Mouse (Mus musculus): ENCODE measurements at regions not wholly inside any gene's neighbourhood (a gene's known extent, or its start where the extent isn't known, plus 50 kb on each side); places are given as distances from the start of the nearest gene placed in this dataset.
"Not testable (repeated sequence)": the region's sequence is repeated elsewhere in the genome, so short reads cannot be mapped to it uniquely, and the experiment has no call there.

GRCm38 (mm10) chr9:43857988-43858387 is 114.2 kb downstream of the Nectin1 start:
- 26% methylated on average over 2 of the region's 2 CpGs for WGBS
- Histone ChIP-seq H3K9me3 (replicated peaks; ENCODE audit: control insufficient read depth, low read length) (no peaks in the 10 kb centered on the region), H3K27me3 (ENCODE audit: control insufficient read depth, insufficient read depth, low read length) (0 out of 2 replicates have a peak, but pooled peaks cover 3% of the 10 kb centered on the region), H3K27ac (replicated peaks; ENCODE audit: low read depth, low read length) (no peak overlapping the region), H3K36me3 (replicated peaks; ENCODE audit: control insufficient read depth, insufficient read depth, low read depth, low read length) (no peaks in the 10 kb centered on the region), H3K4me3 (ENCODE audit: low read depth, low read length) (no peak overlapping the region), H3K4me1 (ENCODE audit: control insufficient read depth, insufficient read depth, low read length) (no peaks in the 10 kb centered on the region), H3K4me2 (ENCODE audit: low read depth, low read length) (no peak overlapping the region), H3K9ac (replicated peaks; ENCODE audit: low read length) (no peak overlapping the region)
- no peak for DNase-seq (ENCODE audit: low spot score)
- no peak for ATAC-seq (replicated peaks; ENCODE audit: insufficient number of reproducible peaks, low FRiP score, low TSS enrichment, low read depth)

- WGBS: 30% methylated on average over 6 of the region's 6 CpGs
- Histone ChIP-seq H3K4me1 (ENCODE audit: control insufficient read depth, insufficient read depth, low read length) (peaks cover 2% of the 10 kb centered on the region; the same call in 1 of the 2 replicates), H3K9ac (replicated peaks; ENCODE audit: low read length) (no peak overlapping the region), H3K4me3 (ENCODE audit: low read depth, low read length) (no peak overlapping the region), H3K36me3 (replicated peaks; ENCODE audit: control insufficient read depth, insufficient read depth, low read depth, low read length) (no peaks in the 10 kb centered on the region), H3K27ac (replicated peaks; ENCODE audit: low read depth, low read length) (no peak overlapping the region), H3K4me2 (ENCODE audit: low read depth, low read length) (no peak overlapping the region), H3K27me3 (ENCODE audit: control insufficient read depth, insufficient read depth, low read length) (peaks cover 5% of the 10 kb centered on the region; the same call in 1 of the 2 replicates), H3K9me3 (replicated peaks; ENCODE audit: control insufficient read depth, low read length) (no peaks in the 10 kb centered on the region)
- no peak for ATAC-seq (replicated peaks; ENCODE audit: insufficient number of reproducible peaks, low FRiP score, low TSS enrichment, low read depth)
- DNase-seq (ENCODE audit: low spot score): no peak
These were observed 115.0 kb downstream of the Nectin1 start for GRCm38 (mm10) chr9:43858761-43859160.

GRCm38 (mm10) chr9:43860264-43860663 is 116.5 kb downstream of the Nectin1 start:
- 94% methylated on average over 2 of the region's 2 CpGs for WGBS
- no peaks in the 10 kb centered on the region for H3K9me3 ChIP-seq (replicated peaks; ENCODE audit: control insufficient read depth, low read length)
- peaks cover 9% of the 10 kb centered on the region; the same call in 1 of the 2 replicates for H3K27me3 ChIP-seq (ENCODE audit: control insufficient read depth, insufficient read depth, low read length)

GRCm38 (mm10) chr9:43861375-43861774 is 117.6 kb downstream of the Nectin1 start:
- no peak overlapping the region for H3K27ac ChIP-seq (replicated peaks; ENCODE audit: low read depth, low read length)
- H3K4me1 ChIP-seq (ENCODE audit: control insufficient read depth, insufficient read depth, low read length): peaks cover 2% of the 10 kb centered on the region; the same call in 1 of the 2 replicates
- DNase-seq (ENCODE audit: low spot score) (no peak), ATAC-seq (replicated peaks; ENCODE audit: insufficient number of reproducible peaks, low FRiP score, low TSS enrichment, low read depth) (no peak)
- no peak overlapping the region for H3K9ac ChIP-seq (replicated peaks; ENCODE audit: low read length)
- H3K36me3 ChIP-seq (replicated peaks; ENCODE audit: control insufficient read depth, insufficient read depth, low read depth, low read length): no peaks in the 10 kb centered on the region
- peaks cover 9% of the 10 kb centered on the region; the same call in 1 of the 2 replicates for H3K27me3 ChIP-seq (ENCODE audit: control insufficient read depth, insufficient read depth, low read length)
- WGBS: 20% methylated on average over 10 of the region's 10 CpGs
- no peaks in the 10 kb centered on the region for H3K9me3 ChIP-seq (replicated peaks; ENCODE audit: control insufficient read depth, low read length)
- no peak overlapping the region for H3K4me3 ChIP-seq (ENCODE audit: low read depth, low read length)
- no peak overlapping the region for H3K4me2 ChIP-seq (ENCODE audit: low read depth, low read length)

More at GRCm38 (mm10) chr9:43860264-43860663, 116.5 kb downstream of the Nectin1 start:
- H3K36me3 ChIP-seq (replicated peaks; ENCODE audit: control insufficient read depth, insufficient read depth, low read depth, low read length): no peaks in the 10 kb centered on the region
- H3K4me2 ChIP-seq (ENCODE audit: low read depth, low read length): no peak overlapping the region
- no peak overlapping the region for H3K4me3 ChIP-seq (ENCODE audit: low read depth, low read length)
- H3K27ac ChIP-seq (replicated peaks; ENCODE audit: low read depth, low read length): no peak overlapping the region
- no peak for ATAC-seq (replicated peaks; ENCODE audit: insufficient number of reproducible peaks, low FRiP score, low TSS enrichment, low read depth)
- DNase-seq (ENCODE audit: low spot score): no peak
- H3K9ac ChIP-seq (replicated peaks; ENCODE audit: low read length): no peak overlapping the region
- peaks cover 2% of the 10 kb centered on the region; the same call in 1 of the 2 replicates for H3K4me1 ChIP-seq (ENCODE audit: control insufficient read depth, insufficient read depth, low read length)

GRCm38 (mm10) chr9:43862034-43862433 is 118.2 kb downstream of the Nectin1 start:
- not testable (repeated sequence) for H3K27ac ChIP-seq (replicated peaks; ENCODE audit: low read depth, low read length); H3K27me3 ChIP-seq (ENCODE audit: control insufficient read depth, insufficient read depth, low read length); H3K4me3 ChIP-seq (ENCODE audit: low read depth, low read length); H3K4me1 ChIP-seq (ENCODE audit: control insufficient read depth, insufficient read depth, low read length); DNase-seq (ENCODE audit: low spot score); H3K9me3 ChIP-seq (replicated peaks; ENCODE audit: control insufficient read depth, low read length); H3K4me2 ChIP-seq (ENCODE audit: low read depth, low read length); H3K9ac ChIP-seq (replicated peaks; ENCODE audit: low read length); ATAC-seq (replicated peaks; ENCODE audit: insufficient number of reproducible peaks, low FRiP score, low TSS enrichment, low read depth); H3K36me3 ChIP-seq (replicated peaks; ENCODE audit: control insufficient read depth, insufficient read depth, low read depth, low read length)
- 15% methylated on average over 11 of the region's 11 CpGs for WGBS

- peaks cover 2% of the 10 kb centered on the region; the same call in 1 of the 2 replicates for H3K4me1 ChIP-seq (ENCODE audit: control insufficient read depth, insufficient read depth, low read length)
- peak overlapping the region; percentile 41 for H3K4me2 ChIP-seq (ENCODE audit: low read depth, low read length)
- peak overlapping the region; percentile 10; the same call in 1 of the 2 replicates for H3K4me3 ChIP-seq (ENCODE audit: low read depth, low read length)
- peak overlapping the region; percentile 25; the same call in 1 of the 2 replicates for H3K9ac ChIP-seq (replicated peaks; ENCODE audit: low read length)
- peaks cover 9% of the 10 kb centered on the region; the same call in 1 of the 2 replicates for H3K27me3 ChIP-seq (ENCODE audit: control insufficient read depth, insufficient read depth, low read length)
- no peaks in the 10 kb centered on the region for H3K9me3 ChIP-seq (replicated peaks; ENCODE audit: control insufficient read depth, low read length)
- ATAC-seq (replicated peaks; ENCODE audit: insufficient number of reproducible peaks, low FRiP score, low TSS enrichment, low read depth) (peak; percentile 82), DNase-seq (ENCODE audit: low spot score) (peak; percentile 50)
- 1% methylated on average over 30 of the region's 30 CpGs for WGBS
- H3K36me3 ChIP-seq (replicated peaks; ENCODE audit: control insufficient read depth, insufficient read depth, low read depth, low read length): no peaks in the 10 kb centered on the region
- no peak overlapping the region for H3K27ac ChIP-seq (replicated peaks; ENCODE audit: low read depth, low read length)
These were observed 120.0 kb downstream of the Nectin1 start for GRCm38 (mm10) chr9:43863609-43864397.

- no peak for ATAC-seq (replicated peaks; ENCODE audit: insufficient number of reproducible peaks, low FRiP score, low TSS enrichment, low read depth)
- Histone ChIP-seq H3K4me2 (ENCODE audit: low read depth, low read length) (no peak overlapping the region), H3K36me3 (replicated peaks; ENCODE audit: control insufficient read depth, insufficient read depth, low read depth, low read length) (no peaks in the 10 kb centered on the region), H3K27ac (replicated peaks; ENCODE audit: low read depth, low read length) (no peak overlapping the region), H3K4me3 (ENCODE audit: low read depth, low read length) (no peak overlapping the region), H3K9me3 (replicated peaks; ENCODE audit: control insufficient read depth, low read length) (no peaks in the 10 kb centered on the region), H3K4me1 (ENCODE audit: control insufficient read depth, insufficient read depth, low read length) (peaks cover 2% of the 10 kb centered on the region; the same call in 1 of the 2 replicates), H3K27me3 (ENCODE audit: control insufficient read depth, insufficient read depth, low read length) (peaks cover 9% of the 10 kb centered on the region; the same call in 1 of the 2 replicates), H3K9ac (replicated peaks; ENCODE audit: low read length) (no peak overlapping the region)
- WGBS: 70% methylated on average over 12 of the region's 12 CpGs
- DNase-seq (ENCODE audit: low spot score): no peak
These were observed 123.0 kb downstream of the Nectin1 start for GRCm38 (mm10) chr9:43866802-43867201.

GRCm38 (mm10) chr9:43873841-43874240 is 130.1 kb downstream of the Nectin1 start:
- H3K27ac ChIP-seq (replicated peaks; ENCODE audit: low read depth, low read length): no peak overlapping the region
- no peak for DNase-seq (ENCODE audit: low spot score)

More at GRCm38 (mm10) chr9:43873841-43874240, 130.1 kb downstream of the Nectin1 start:
- Histone ChIP-seq H3K9ac (replicated peaks; ENCODE audit: low read length) (no peak overlapping the region), H3K9me3 (replicated peaks; ENCODE audit: control insufficient read depth, low read length) (no peaks in the 10 kb centered on the region), H3K4me3 (ENCODE audit: low read depth, low read length) (no peak overlapping the region), H3K27me3 (ENCODE audit: control insufficient read depth, insufficient read depth, low read length) (peaks cover 9% of the 10 kb centered on the region), H3K4me2 (ENCODE audit: low read depth, low read length) (no peak overlapping the region), H3K4me1 (ENCODE audit: control insufficient read depth, insufficient read depth, low read length) (no peaks in the 10 kb centered on the region), H3K36me3 (replicated peaks; ENCODE audit: control insufficient read depth, insufficient read depth, low read depth, low read length) (no peaks in the 10 kb centered on the region)
- no peak for ATAC-seq (replicated peaks; ENCODE audit: insufficient number of reproducible peaks, low FRiP score, low TSS enrichment, low read depth)
- WGBS: 62% methylated on average over 2 of the region's 2 CpGs
